Mouse (Mus musculus): Measurements from ENCODE around the gene Osbpl5.
"Not testable (repeated sequence)": the region's sequence is repeated elsewhere in the genome, so short reads cannot be mapped to it uniquely, and the experiment has no call there.

Gene Osbpl5

GRCm38 (mm10) chr7:143706697-143707438 lies 49.9 kb downstream of the Osbpl5 start:
- DNase-seq (ENCODE audit: low spot score) = peak; percentile 89

- DNase-seq (ENCODE audit: low spot score) = no peak
Observed at GRCm38 (mm10) chr7:143696140-143696539, 60.6 kb downstream of the Osbpl5 start.

- no peak for DNase-seq (ENCODE audit: low spot score)
Observed at GRCm38 (mm10) chr7:143694550-143694949, 62.2 kb downstream of the Osbpl5 start.

- DNase-seq (ENCODE audit: low spot score) = no peak
Observed at GRCm38 (mm10) chr7:143692746-143693510, 63.9 kb downstream of the Osbpl5 start.

- no peak for DNase-seq (ENCODE audit: low spot score)
Observed at GRCm38 (mm10) chr7:143691909-143692308, 64.9 kb downstream of the Osbpl5 start.

- no peak for DNase-seq (ENCODE audit: low spot score)
Observed at GRCm38 (mm10) chr7:143691181-143691580, 65.6 kb downstream of the Osbpl5 start.

GRCm38 (mm10) chr7:143689946-143690345 lies 66.8 kb downstream of the Osbpl5 start:
- no peak for DNase-seq (ENCODE audit: low spot score)

GRCm38 (mm10) chr7:143689481-143689880 lies 67.3 kb downstream of the Osbpl5 start:
- DNase-seq (ENCODE audit: low spot score) = no peak

- not testable (repeated sequence) for DNase-seq (ENCODE audit: low spot score)
Observed at GRCm38 (mm10) chr7:143686676-143687075, 70.1 kb downstream of the Osbpl5 start.

GRCm38 (mm10) chr7:143686191-143686590 lies 70.6 kb downstream of the Osbpl5 start:
- not testable (repeated sequence) for DNase-seq (ENCODE audit: low spot score)

- DNase-seq (ENCODE audit: low spot score) = peak; percentile 68
Observed at GRCm38 (mm10) chr7:143685359-143686067, 71.3 kb downstream of the Osbpl5 start, which contains the start of gene Tnfrsf23. Tnfrsf23 (minus strand) TSS chr7:143685872.

GRCm38 (mm10) chr7:143684569-143684968 lies 72.2 kb downstream of the Osbpl5 start:
- not testable (repeated sequence) for DNase-seq (ENCODE audit: low spot score)

- no peak for DNase-seq (ENCODE audit: low spot score)
Observed at GRCm38 (mm10) chr7:143681566-143681965, 75.2 kb downstream of the Osbpl5 start.

GRCm38 (mm10) chr7:143680836-143681235 lies 75.9 kb downstream of the Osbpl5 start:
- DNase-seq (ENCODE audit: low spot score) = not testable (repeated sequence)

GRCm38 (mm10) chr7:143679650-143680049 lies 77.1 kb downstream of the Osbpl5 start:
- DNase-seq (ENCODE audit: low spot score) = not testable (repeated sequence)

- no peak for DNase-seq (ENCODE audit: low spot score)
Observed at GRCm38 (mm10) chr7:143666427-143667311, 90.1 kb downstream of the Osbpl5 start.

- no peak for DNase-seq (ENCODE audit: low spot score)
Observed at GRCm38 (mm10) chr7:143663470-143663869, 93.3 kb downstream of the Osbpl5 start.

GRCm38 (mm10) chr7:143660797-143661196 lies 96.0 kb downstream of the Osbpl5 start:
- no peak for DNase-seq (ENCODE audit: low spot score)

- not testable (repeated sequence) for DNase-seq (ENCODE audit: low spot score)
Observed at GRCm38 (mm10) chr7:143649769-143650346, 106.9 kb downstream of the Osbpl5 start.

GRCm38 (mm10) chr7:143649034-143649768 lies 107.6 kb downstream of the Osbpl5 start, which contains the start of gene Tnfrsf22:
Tnfrsf22 (minus strand) TSS chr7:143649661.
- peak; percentile 68 for DNase-seq (ENCODE audit: low spot score)
